ENCODE assay signal across 21 mouse cellular contexts in genomic region chr9:25854545-25854944, GRCm38 (mm10).
DNase-seq lines count a peak whose midpoint lies in the region; TF ChIP-seq lines count a peak whose summit lies in the region.
"Had no signal": no experiment of that assay in that cellular context is flagged by ENCODE, and none has a peak within 500 bp of the region (broad histone marks: within the 10 kb centered on the region; RNA-seq: fewer than 3 reads in every experiment).

No protein-coding gene starts in this region.

- in situ Hi-C loops in ES-E14 (cut with MboI; ENCODE audit: low sequenced_read_pairs in 2 of 2, unreplicated experiment in 2 of 2): no loop called here

- H3K4me1 ChIP-seq in ES-Bruce4 (ENCODE audit: control insufficient read depth, insufficient read depth, low read length) (no peaks in the 10 kb centered on the region), ES-E14 (ENCODE audit: control insufficient read depth in 2 of 2, insufficient read depth in 2 of 2, low read length in 2 of 2, poor library complexity in 1 of 2) (peaks cover 0 to 1% of the 10 kb centered on the region in 2 experiments; a peak in 1 of 4 replicates)
- H3K4me1 ChIP-seq: embryonic facial prominence, embryonic 10.5 days; embryonic facial prominence, embryonic 12.5 days; forebrain, embryonic 13.5 days; forebrain, embryonic 15.5 days had no signal

- H3K36me3 ChIP-seq in ES-Bruce4 (ENCODE audit: control insufficient read depth, insufficient read depth, low read length, poor library complexity, severe bottlenecking): no peaks in the 10 kb centered on the region
- no peaks in the 10 kb centered on the region for H3K36me3 ChIP-seq in ES-E14 (ENCODE audit: control insufficient read depth, insufficient read depth, low read length, poor library complexity, severe bottlenecking)
- H3K36me3 ChIP-seq: embryonic facial prominence, embryonic 10.5 days; embryonic facial prominence, embryonic 12.5 days; forebrain, embryonic 15.5 days had no signal

- peaks cover 8% of the 10 kb centered on the region for H3K9me3 ChIP-seq in ES-Bruce4 (replicated peaks; ENCODE audit: control insufficient read depth, insufficient read depth, low read length, poor library complexity, severe bottlenecking)
- 0 out of 2 replicates have a peak, but pooled peaks cover 4% of the 10 kb centered on the region for H3K9me3 ChIP-seq in ES-E14 (ENCODE audit: control insufficient read depth, insufficient read depth, low read depth, low read length)
- H3K9me3 ChIP-seq: embryonic facial prominence, embryonic 10.5 days; embryonic facial prominence, embryonic 12.5 days; forebrain, embryonic 13.5 days; forebrain, embryonic 15.5 days had no signal

- no peak overlapping the region for H3K4me3 ChIP-seq in ES-Bruce4 (ENCODE audit: low read depth, low read length)
- no peak overlapping the region for H3K4me3 ChIP-seq in ES-E14 (ENCODE audit: insufficient read depth in 1 of 2, low read depth in 1 of 2, low read length in 2 of 2, poor library complexity in 1 of 2, severe bottlenecking in 1 of 2)
- H3K4me3 ChIP-seq: embryonic facial prominence, embryonic 10.5 days; embryonic facial prominence, embryonic 12.5 days; forebrain, embryonic 13.5 days; forebrain, embryonic 15.5 days had no signal

- H3K27ac ChIP-seq in ES-Bruce4 (ENCODE audit: insufficient read depth, low read length) (no peak overlapping the region), ES-E14 (ENCODE audit: insufficient read depth, low read depth, low read length, poor library complexity, severe bottlenecking) (no peak overlapping the region; the same call in 1 of the 2 replicates)
- H3K27ac ChIP-seq: embryonic facial prominence, embryonic 10.5 days; embryonic facial prominence, embryonic 12.5 days; forebrain, embryonic 13.5 days; forebrain, embryonic 15.5 days had no signal

- DNase-seq in ES-E14 (ENCODE audit: low read depth, low spot score): peak; percentile 36
- DNase-seq in ZHBTc4 (ENCODE audit: low read depth, low spot score): peak; percentile 76
- DNase-seq in kidney, adult 11 months: no peak
- DNase-seq in left cerebral cortex, adult 11 months (ENCODE audit: low spot score): no peak
- DNase-seq: adrenal gland, adult 8-10 months; adrenal gland, postnatal 14 days; adrenal gland, postnatal 36 days; B cell, adult 2 months; cerebellum, adult 11-12 months; cerebellum, adult 2 months; cerebellum, adult 9-10 months; cerebellum, postnatal 10 days; cerebellum, postnatal 25 days; forebrain, postnatal 0 days had no signal

- no peak for TF ChIP-seq CTCF in ES-Bruce4 (IDR thresholded peaks at IDR 0.05; ENCODE audit: low read depth, low read length)

- no peak overlapping the region for H3K9ac ChIP-seq in ES-Bruce4 (ENCODE audit: low read depth, poor library complexity, severe bottlenecking)
- no peak overlapping the region for H3K9ac ChIP-seq in ES-E14 (ENCODE audit: insufficient read depth, low read depth, low read length, poor library complexity, severe bottlenecking)
- H3K9ac ChIP-seq: embryonic facial prominence, embryonic 12.5 days; forebrain, embryonic 13.5 days; forebrain, embryonic 15.5 days; forebrain, postnatal 0 days had no signal

- TF ChIP-seq EP300 in ES-Bruce4 (IDR thresholded peaks at IDR 0.05; ENCODE audit: insufficient read depth, low read depth, low read length): peak; percentile 72; the same call in 1 of the 2 replicates

- TF ChIP-seq POLR2A in ES-Bruce4 (IDR thresholded peaks at IDR 0.05; ENCODE audit: insufficient read depth, low read length): no peak

- no peaks in the 10 kb centered on the region for H3K27me3 ChIP-seq in ES-Bruce4 (ENCODE audit: control insufficient read depth, insufficient read depth, low read length, poor library complexity, severe bottlenecking)
- H3K27me3 ChIP-seq: CH12.LX; embryonic facial prominence, embryonic 12.5 days; forebrain, embryonic 13.5 days; forebrain, embryonic 15.5 days; Patski had no signal

TF ChIP-seq in ES-E14, 5 proteins besides CTCF, POLR2A, EP300 and RAD21:
- TF ChIP-seq ZC3H11A (IDR thresholded peaks at IDR 0.05; ENCODE audit: borderline replicate concordance, low read depth, low read length) (no peak), MAFK (IDR thresholded peaks at IDR 0.05; ENCODE audit: insufficient read depth, low read depth, low read length) (no peak), ZNF384 (IDR thresholded peaks at IDR 0.05; ENCODE audit: low read depth, low read length) (no peak), CHD2 (IDR thresholded peaks at IDR 0.05; ENCODE audit: low read depth, low read length) (no peak), HCFC1 (IDR thresholded peaks at IDR 0.05; ENCODE audit: borderline replicate concordance, insufficient read depth, low read length) (no peak)

Comparison
In these comparisons a context has a peak if more than half of its experiments do, and no peak if none do; other contexts are left out.
1. DNase-seq: peak in ES-E14 (single experiment) and ZHBTc4 (single experiment); none in kidney, adult 11 months (single experiment) and left cerebral cortex, adult 11 months (single experiment).